Mouse (Mus musculus): ENCODE results near the gene Nav2.

The Nav2 gene

GRCm38 (mm10) chr7:49055273-49055672, 146.8 kb downstream of the Nav2 start:
- DNase-seq (ENCODE audit: low spot score): no peak

DNA sequence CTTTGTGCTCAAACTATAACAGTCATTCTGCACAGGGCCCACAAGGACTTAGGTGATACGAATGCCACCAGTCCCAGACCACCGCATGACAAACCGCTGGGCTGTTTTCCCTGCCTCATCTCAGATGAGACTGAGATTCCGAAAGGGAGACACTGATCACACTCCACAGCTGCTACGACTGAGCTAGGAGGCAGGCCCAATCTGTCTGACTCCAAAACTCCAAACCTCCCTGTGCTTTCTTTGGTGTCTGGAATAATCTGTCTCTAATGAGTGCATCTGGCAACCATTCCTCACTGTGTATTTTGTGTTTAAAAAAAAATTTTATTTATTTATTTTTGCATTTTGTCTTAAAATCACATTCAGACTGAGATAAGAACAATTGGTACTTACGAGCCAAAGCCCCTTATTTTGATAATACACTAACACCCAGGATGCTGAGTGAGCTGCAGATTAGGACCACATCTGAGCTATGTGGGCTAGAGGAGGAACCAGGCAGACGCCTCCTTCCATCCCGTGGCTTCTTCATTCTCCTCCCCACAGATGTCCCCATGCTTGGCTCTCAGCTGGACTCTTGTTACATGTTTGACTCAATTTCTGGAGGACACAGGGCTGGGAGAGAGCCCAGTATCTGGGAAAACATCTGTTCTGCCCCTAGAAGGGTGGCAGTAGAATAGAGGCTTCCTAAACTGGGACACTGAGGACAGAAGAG, 149.9 kb downstream of the Nav2 start:
- DNase-seq (ENCODE audit: low spot score): no peak

DNA sequence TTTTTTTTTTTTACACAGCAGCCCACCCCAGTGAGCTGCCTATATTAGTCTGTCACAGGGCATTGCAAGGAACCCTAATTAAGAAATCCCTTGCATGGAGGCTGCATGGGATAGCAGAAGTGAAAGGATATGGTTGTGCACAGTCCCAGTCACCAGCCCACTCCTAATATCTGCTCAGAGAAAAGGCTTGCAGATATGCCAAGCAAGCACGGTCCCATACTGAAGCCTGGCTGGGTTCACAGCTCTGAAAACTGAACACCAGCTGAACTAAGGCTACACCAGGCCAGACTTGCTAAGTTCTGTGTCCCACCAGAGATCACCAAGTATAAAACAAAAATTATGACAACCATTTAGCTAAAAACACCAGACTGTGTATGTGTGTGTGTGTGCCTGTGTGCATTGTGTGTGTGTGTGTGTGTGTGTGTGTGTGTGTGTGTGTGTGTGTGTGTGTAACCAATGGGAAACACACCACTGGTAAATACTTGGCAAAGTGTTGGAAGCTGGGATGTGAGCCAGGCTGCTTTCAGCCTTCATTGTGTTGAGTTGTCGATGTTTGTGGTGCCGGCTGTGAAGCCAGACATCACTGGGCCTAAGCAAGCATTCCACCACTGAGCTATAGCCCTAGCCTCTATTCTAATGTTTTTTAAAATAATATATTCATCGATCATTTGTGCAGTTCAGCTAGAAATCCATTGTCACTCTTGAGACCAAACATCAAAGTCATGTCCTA, 156.4 kb downstream of the Nav2 start:
- DNase-seq (ENCODE audit: low spot score): no peak

DNA sequence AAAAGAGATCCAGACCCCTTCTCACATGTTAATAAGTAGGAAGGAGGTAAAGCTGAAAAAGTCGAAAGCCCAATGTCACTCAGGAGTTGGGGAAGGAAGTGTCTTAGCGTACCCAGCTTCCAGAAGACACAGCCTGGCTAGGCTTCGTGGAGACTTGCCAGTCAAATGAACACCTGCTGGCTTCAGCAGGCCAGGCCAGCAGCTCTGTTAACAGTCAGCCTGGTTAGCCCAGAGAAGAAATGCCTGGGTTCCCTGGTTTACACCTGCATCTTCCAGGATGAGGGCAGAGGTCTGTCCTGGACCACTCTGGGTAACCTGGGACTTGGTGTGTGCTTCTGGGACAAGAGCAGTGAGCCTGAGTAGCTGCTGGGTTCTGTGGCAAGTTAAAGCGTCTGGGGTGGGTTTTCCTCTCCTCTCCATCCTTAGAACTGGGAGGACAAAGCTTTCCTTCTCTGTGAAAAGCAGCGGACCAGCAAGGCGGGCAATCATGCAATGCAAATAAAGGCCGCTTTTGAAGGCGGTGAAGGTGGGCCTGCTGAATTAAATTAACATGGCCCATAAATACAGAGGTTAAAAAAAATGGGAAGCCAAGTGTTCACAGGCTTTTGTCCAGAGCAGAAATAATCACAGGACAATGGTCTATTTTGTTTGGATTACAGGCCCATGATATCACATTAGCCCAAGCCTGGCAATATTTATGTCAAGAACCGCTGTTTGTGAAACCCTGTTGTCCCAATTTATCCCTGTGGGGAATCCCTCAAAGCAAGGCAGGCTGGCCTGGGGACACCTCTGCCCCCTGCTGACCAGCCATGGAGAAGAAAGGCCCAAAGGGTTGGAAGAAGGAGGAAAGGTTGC, 157.3 kb downstream of the Nav2 start:
- DNase-seq (ENCODE audit: low spot score): peak; percentile 16

DNA sequence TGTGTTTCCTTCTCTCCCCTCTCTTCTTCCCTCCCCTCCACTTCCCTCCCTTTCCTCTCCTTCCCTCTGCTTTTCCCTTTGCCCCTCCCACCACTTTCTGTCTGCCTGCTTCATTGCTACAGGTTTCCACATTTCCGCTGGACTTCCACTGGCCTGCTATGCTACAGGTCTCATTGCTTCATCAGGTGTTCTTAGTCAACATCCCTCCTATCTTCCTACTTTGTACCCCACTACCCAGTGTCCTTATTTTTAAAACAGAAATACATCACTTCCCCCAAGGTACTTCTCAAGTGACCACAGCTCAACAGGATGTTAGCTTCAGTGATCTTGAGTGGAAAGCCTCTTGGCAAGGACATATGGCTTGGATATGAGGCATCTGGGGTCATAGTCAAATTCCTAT, 158.3 kb downstream of the Nav2 start:
- DNase-seq (ENCODE audit: low spot score): no peak

DNA sequence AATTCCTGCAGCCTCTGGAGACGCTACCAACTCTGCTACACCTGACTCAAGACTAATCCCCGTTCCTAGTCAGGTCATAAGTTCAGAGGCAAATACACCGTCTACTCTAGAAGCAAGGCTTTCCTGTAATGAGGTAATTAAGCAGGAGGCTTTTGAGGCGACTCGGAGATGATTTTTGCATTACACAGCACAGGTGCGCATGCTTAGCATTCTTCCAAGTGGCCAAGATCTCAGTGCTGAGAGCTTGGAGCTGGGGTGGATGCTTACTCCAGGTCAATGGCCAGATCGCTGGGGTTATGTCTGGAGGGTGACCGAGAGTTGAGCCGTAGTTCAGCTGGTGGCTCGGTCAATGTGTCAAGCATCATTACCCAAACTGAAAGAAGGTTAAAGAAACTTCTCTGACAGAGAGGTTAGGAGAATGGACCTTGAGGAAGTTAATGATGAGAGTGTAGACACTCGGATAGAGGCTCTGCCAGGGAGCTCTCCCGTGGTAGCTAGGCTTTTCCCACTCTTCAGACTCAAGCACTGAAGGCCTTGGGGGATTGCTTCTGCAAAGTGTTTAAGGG, 161.0 kb downstream of the Nav2 start:
- DNase-seq (ENCODE audit: low spot score): no peak

DNA sequence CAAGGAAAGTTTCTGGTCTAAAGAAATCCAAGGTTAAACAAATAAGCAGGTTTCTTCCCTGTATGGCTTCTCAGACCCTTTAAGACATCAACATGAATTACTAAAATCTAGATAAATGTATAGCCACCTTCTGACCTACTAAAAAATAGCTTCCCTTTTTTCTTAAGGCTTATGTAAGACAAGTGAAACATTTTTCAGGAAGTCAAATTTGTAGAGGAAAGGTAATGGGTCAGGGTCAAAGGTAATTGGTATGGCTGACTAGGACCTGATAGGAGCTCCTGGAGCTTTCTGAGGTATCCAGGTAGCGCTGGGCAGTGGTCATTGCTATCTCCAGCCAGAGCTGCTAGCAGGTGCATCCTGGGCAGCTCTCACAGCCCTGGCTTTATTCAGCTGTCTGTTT, 162.1 kb downstream of the Nav2 start:
- DNase-seq (ENCODE audit: low spot score): no peak

DNA sequence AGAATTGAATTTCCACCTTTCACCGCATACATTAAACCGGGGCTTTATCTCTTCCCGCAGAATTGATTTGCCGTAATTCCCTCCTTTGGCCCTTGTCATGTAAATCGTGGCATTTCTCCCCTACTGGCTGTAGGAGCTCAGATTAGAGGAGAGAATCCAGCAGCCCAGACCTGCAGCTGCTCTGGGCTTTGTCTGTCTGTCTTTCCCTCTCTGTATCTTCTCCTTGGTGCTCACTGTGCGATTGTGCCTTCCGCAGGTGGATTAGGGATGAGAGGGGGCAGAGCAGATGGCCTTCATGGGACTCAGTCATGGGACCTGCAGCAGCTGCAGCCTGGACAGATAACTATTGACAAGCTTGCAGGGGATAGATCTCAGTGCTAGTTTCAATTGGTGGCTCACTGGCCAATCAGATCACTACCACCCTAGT, 162.6 kb downstream of the Nav2 start:
- no peak for DNase-seq (ENCODE audit: low spot score)

GRCm38 (mm10) chr7:49075333-49075934, 166.9 kb downstream of the Nav2 start:
- no peak for DNase-seq (ENCODE audit: low spot score)

- DNase-seq (ENCODE audit: low spot score): no peak
These were observed 167.8 kb downstream of the Nav2 start for GRCm38 (mm10) chr7:49076283-49076694.

DNA sequence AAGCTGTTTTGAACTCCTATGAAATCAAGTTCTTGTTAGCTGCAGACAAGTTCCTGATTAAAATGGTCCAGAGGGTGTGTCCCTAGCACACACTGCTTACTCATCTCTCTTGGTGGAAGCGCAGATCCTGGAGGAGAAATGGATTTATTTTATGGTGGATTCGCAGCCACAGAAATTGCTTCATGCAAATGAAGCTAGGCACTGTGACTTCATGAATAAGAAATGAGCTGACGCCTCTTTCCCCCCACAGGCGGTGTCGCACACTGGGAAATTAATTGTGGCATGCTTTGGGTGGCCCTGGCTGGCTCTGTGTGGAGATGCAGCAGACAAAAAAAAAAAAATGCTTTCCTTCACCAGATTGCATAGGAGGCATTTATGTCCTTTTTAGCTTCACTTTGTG, 170.4 kb downstream of the Nav2 start:
- DNase-seq (ENCODE audit: low spot score): no peak

- no peak for DNase-seq (ENCODE audit: low spot score)
These were observed 174.2 kb downstream of the Nav2 start for GRCm38 (mm10) chr7:49082585-49083165.

DNA sequence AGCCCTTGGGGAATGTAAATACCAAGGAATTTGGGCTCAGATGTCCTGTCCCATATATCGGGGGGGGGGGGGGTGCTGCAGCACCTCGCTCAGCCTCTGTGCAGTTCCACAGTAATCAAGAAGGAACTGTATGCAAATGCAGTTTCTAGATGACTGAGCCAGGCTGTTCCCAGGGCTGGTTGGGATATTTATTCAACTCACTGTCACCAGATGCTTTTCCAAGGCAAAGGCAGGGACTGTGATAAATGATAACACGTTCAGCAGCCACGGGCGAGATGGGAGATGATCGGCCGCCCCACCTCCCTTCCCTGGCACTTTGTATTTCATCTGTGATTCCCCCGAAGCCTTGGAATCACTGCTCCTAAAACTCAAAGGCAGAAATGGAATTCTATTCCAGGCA, 176.3 kb downstream of the Nav2 start:
- no peak for DNase-seq (ENCODE audit: low spot score)

DNA sequence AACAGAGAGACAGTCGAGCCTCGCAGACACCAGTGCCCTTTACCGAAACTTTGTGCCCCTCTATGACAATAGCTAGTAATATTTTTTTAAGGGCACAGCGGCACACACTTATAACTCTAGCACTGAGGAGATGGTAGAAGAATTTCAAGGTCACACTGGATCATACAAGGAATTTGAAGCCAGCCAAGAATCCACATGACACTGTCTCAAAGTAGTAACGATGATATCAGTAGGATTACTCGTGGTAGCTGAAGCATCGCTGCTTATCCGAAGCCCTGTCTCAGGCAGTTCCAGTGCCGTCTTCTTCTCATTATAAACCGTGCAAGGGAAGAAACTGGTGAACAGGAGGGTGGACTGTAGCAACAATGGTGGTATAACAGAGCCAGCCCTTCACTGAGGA, 177.2 kb downstream of the Nav2 start:
- DNase-seq (ENCODE audit: low spot score): no peak

DNA sequence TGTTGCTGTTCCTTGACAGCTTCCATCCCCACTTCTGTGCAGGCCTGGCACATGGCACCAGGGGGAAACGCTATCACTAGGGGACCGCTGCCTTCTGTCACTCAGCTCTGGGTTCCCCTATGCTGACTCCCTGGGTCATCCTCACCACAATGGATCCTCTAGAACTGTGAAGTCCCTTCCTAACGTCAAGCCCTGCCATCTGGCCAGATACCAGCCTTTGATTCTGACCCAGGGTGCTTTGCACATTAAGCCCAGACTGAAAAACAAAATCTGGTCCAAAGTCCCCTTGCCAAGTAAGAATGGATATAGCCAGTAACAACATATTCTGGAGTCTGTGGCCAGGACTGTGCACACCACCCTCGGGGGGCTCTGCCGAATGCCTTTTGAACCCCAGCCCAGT, 178.6 kb downstream of the Nav2 start:
- no peak for DNase-seq (ENCODE audit: low spot score)

DNA sequence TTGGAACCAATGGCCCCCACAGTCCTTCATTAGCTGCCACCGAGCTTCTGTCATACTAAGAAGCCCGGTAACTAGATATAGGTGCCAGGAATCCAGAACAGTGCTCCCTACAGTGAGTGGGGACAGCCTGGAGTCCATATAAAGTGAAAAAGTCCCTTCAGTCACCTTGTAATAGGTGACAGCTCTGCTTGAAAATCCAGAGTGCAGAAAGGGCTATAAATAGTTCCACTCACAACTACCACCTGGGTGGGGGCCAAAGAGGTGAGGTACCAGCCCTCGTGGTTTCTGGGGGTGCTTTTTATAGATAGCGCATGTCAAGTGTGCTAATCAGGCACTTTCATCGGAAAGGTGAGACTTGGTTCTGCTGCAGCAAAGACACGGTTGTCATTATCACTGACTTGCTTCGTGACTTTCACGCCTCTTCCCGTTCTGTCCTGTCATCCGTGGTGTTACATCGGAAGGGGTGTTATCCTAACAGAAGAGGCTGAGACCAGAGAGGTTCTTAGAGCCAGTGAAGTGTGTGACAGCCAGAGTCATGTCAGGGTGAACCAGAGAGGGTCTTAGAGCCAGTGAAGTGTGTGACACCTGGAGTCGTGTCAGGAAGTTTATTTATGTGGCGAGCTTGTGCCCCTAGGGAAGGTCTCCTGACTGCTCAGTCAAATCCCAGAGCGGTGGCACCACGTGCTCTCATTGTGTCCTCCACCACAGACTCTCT, 179.8 kb downstream of the Nav2 start:
- no peak for DNase-seq (ENCODE audit: low spot score)

DNA sequence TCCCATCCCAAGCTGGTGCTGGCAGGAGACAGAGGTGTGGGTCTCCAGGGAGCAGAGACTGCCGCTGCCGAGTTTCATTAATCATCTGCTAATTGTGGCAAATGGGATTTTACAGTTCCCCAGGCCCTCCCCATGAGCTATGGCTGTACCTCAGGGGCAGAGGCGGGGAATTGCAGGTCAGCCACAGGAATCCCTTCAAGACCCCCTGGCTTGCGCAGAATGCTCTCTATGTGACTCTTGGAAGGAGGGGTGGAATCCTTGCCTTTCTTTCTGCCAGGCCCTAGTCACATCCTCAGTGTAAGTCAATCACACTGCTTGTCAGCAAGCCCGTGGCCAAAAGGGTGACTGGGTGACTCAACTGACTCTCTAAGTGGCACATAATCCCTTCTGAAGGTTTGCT, 182.9 kb downstream of the Nav2 start:
- DNase-seq (ENCODE audit: low spot score): no peak

GRCm38 (mm10) chr7:49091921-49092320, 183.4 kb downstream of the Nav2 start:
- DNase-seq (ENCODE audit: low spot score): no peak

GRCm38 (mm10) chr7:49093596-49093995, 185.1 kb downstream of the Nav2 start:
- DNase-seq (ENCODE audit: low spot score): no peak

DNA sequence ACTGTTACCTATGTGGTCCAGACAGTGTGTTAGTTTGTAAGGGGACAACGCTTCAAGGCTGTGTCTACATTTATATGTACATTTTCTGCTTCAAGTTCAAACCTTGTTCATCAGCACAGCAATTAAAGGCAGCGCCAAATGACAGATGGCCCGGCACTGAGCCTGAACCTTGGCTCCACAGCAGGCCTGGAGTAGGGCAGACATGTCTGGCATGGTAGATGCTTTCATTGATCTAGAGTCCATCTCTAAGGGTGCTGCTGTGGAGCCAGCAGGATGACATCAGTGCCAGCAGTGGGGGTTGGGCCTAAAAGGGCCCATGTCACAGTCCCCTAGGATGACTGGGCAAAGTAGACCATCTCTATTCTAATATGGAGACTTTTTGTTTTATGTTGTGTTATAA, 186.0 kb downstream of the Nav2 start:
- DNase-seq (ENCODE audit: low spot score): no peak

DNA sequence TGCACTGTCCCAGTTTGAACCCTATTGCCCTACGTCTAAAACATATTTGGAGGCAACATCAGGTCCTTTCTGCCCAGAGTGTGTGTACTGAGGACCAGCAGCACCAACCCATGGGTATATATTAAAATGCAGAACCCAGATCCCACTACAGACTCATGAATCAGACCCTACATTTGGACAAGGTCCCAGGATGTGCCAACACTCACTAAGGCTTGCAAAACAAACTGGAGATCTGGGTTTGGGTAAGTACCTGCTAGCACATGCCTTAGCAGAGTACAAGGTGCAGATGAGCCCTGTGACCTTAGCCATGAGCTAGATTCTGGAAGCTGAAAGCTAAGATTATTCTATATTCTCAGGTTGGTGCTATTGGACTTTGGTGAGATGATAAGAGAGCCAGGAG, 192.8 kb downstream of the Nav2 start:
- DNase-seq (ENCODE audit: low spot score): no peak
